Mouse (Mus musculus) left cerebral cortex, postnatal 14 days (tissue): Measurements from ENCODE around the gene Git2. TPM values are rescaled to one million over a fixed set of nuclear protein-coding genes. Genes with fewer than 3 reads are reported as not detected.

ENCODE experiments used
- microRNA-seq, 2 experiments: library from miRNA; unstranded; fragments of <30 nt; microRNA quantifications; one replicate each; pipeline ENCODE4 v1.2.0; 2022
- total RNA-seq, 2 experiments: library from RNA; stranded (reverse); gene quantifications; 2 replicates each; pipeline ENCODE4 v1.2.3; 2021

Git2 gene
- total RNA-seq, 2 experiments from 2014 or later: 41.4 to 47.8 TPM

Small RNAs within 50 kb of the gene (microRNA-seq; reads per million reads assigned to microRNA genes)
- 0 to 0.79 reads per million in 2 experiments for gene Mir7028

Other genes with a start within 250 kb of the Git2 start
- 1 to 10 TPM; 8.1 to 9.0 TPM for gene Fam222a, start 207.5 kb downstream of the Git2 start, total RNA-seq
- gene Trpv4, start 117.1 kb downstream of the Git2 start, total RNA-seq: 1 to 10 TPM; 2.0 to 2.2 TPM
- 10 to 100 TPM; 32.1 to 39.2 TPM for gene Gltp, start 84.5 kb downstream of the Git2 start, total RNA-seq
- gene Tchp, start 67.8 kb downstream of the Git2 start, total RNA-seq: 10 to 100 TPM; 11.9 to 12.3 TPM
- gene Ankrd13a, start 840 bp downstream of the Git2 start, total RNA-seq: 10 to 100 TPM; 33.6 to 34.8 TPM
- gene 1500011B03Rik, start 48.0 kb upstream of the Git2 start, total RNA-seq: 100 to 1,000 TPM; 170 to 179 TPM
- not detected for gene 4930519G04Rik, start 78.1 kb upstream of the Git2 start, total RNA-seq
- gene Gm9936, start 83.2 kb upstream of the Git2 start, total RNA-seq: 1 to 10 TPM; 1.0 to 1.5 TPM
- 1 to 10 TPM in 1 of 2 experiments, under 1 TPM in 1; 0.57 to 1.8 TPM for gene Oasl2, start 121.4 kb upstream of the Git2 start, total RNA-seq
- gene Oasl1, start 147.7 kb upstream of the Git2 start, total RNA-seq: not detected
- gene 2210016L21Rik, start 166.6 kb upstream of the Git2 start, total RNA-seq: 100 to 1,000 TPM; 210 to 248 TPM
- not detected for gene Hnf1a, start 195.6 kb upstream of the Git2 start, total RNA-seq
- 100 to 1,000 TPM; 104 to 106 TPM for gene Sppl3, start 235.6 kb upstream of the Git2 start, total RNA-seq